Comparison of ENCODE assay signal across 10 mouse cellular contexts in genomic region chr5:33997829-33998504, GRCm38 (mm10). TPM values are rescaled to one million over a fixed set of nuclear protein-coding genes. Genes with fewer than 3 reads are reported as not detected.
DNase-seq lines count a peak whose midpoint lies in the region; ATAC-seq lines count a peak whose summit lies in the region.
"Had no signal": no experiment of that assay in that cellular context is flagged by ENCODE, and none has a peak within 500 bp of the region (broad histone marks: within the 10 kb centered on the region; RNA-seq: fewer than 3 reads in every experiment).

No protein-coding gene starts in this region.

- intact Hi-C loops in heart, postnatal 36 days (cut with DNase I) = no loop called here

- H3K27ac ChIP-seq in heart, embryonic 14.5 days (replicated peaks in 1 of 2; ENCODE audit: control insufficient read depth in 1 of 2, insufficient read depth in 1 of 2, low read depth in 2 of 2, low read length in 2 of 2) = no peak overlapping the region
- no peak overlapping the region for H3K27ac ChIP-seq in forebrain, embryonic 10.5 days
- H3K27ac ChIP-seq in liver, embryonic 15.5 days (replicated peaks) = no peak overlapping the region

- H3K4me3 ChIP-seq in heart, embryonic 14.5 days (ENCODE audit: control insufficient read depth in 1 of 2, insufficient read depth in 1 of 2, low read depth in 1 of 2, low read length in 2 of 2) = peak overlapping the region; percentile 71 to 74
- H3K4me3 ChIP-seq in forebrain, embryonic 10.5 days = peak overlapping the region; percentile 80
- no peak overlapping the region; the same call in 1 of the 2 replicates for H3K4me3 ChIP-seq in liver, embryonic 15.5 days (replicated peaks)

- peaks cover 8% of the 10 kb centered on the region; the same call in 1 of the 2 replicates for H3K36me3 ChIP-seq in heart, embryonic 14.5 days (ENCODE audit: control insufficient read depth, insufficient read depth, low read length)
- H3K36me3 ChIP-seq in forebrain, embryonic 10.5 days (replicated peaks) = peaks cover 34% of the 10 kb centered on the region
- H3K36me3 ChIP-seq in liver, embryonic 15.5 days (replicated peaks) = no peaks in the 10 kb centered on the region

- no peak for ATAC-seq in heart, embryonic 14.5 days (ENCODE audit: insufficient number of reproducible peaks, insufficient read depth, low FRiP score, low read depth)
- ATAC-seq in liver, embryonic 15.5 days (ENCODE audit: insufficient read depth) = no peak
- no peak for ATAC-seq in inflammation-experienced regulatory T-cells, adult 6 months

- DNase-seq in heart, postnatal 36 days = no peak
- peak; percentile 27 for DNase-seq in ZHBTc4 (ENCODE audit: low read depth, low spot score)
- no peak for DNase-seq in forebrain, embryonic 10.5 days (ENCODE audit: extremely low spot score, low spot score)
- DNase-seq in adrenal gland, postnatal 14 days = no peak
- DNase-seq in urinary bladder, postnatal 10 days (ENCODE audit: low spot score) = no peak

- H3K27me3 ChIP-seq in heart, embryonic 14.5 days (ENCODE audit: control insufficient read depth, insufficient read depth, low read length) = peaks cover 46% of the 10 kb centered on the region
- H3K27me3 ChIP-seq in forebrain, embryonic 10.5 days (ENCODE audit: poor library complexity, severe bottlenecking) = peaks cover 57% of the 10 kb centered on the region
- peaks cover 66% of the 10 kb centered on the region for H3K27me3 ChIP-seq in liver, embryonic 15.5 days
- H3K27me3 ChIP-seq: CH12.LX had no signal

- peak overlapping the region; percentile 69 for H3K9ac ChIP-seq in heart, embryonic 14.5 days (ENCODE audit: low read length)
- no peak overlapping the region for H3K9ac ChIP-seq in liver, embryonic 15.5 days

- 70% methylated on average over 20 of the region's 20 CpGs for WGBS in heart, embryonic 14.5 days
- WGBS in forebrain, embryonic 10.5 days = 75% methylated on average over 20 of the region's 20 CpGs
- WGBS in liver, embryonic 15.5 days (ENCODE audit: insufficient replicate concordance) = 54% methylated on average over 20 of the region's 20 CpGs

- H3K4me2 ChIP-seq in heart, embryonic 14.5 days (ENCODE audit: low read length) = peak overlapping the region; percentile 100
- H3K4me2 ChIP-seq in liver, embryonic 15.5 days = peak overlapping the region; percentile 66; the same call in 1 of the 2 replicates

- H3K4me1 ChIP-seq in heart, embryonic 14.5 days (ENCODE audit: control insufficient read depth in 2 of 2, insufficient read depth in 2 of 2, low read length in 2 of 2) = peaks cover 6 to 16% of the 10 kb centered on the region in 2 experiments
- peaks cover 44% of the 10 kb centered on the region for H3K4me1 ChIP-seq in forebrain, embryonic 10.5 days
- H3K4me1 ChIP-seq in liver, embryonic 15.5 days (replicated peaks) = peaks cover 16% of the 10 kb centered on the region

- H3K9me3 ChIP-seq in heart, embryonic 14.5 days (ENCODE audit: control insufficient read depth, low read length) = no peaks in the 10 kb centered on the region
- H3K9me3 ChIP-seq in forebrain, embryonic 10.5 days = no peaks in the 10 kb centered on the region
- H3K9me3 ChIP-seq in liver, embryonic 15.5 days (replicated peaks) = no peaks in the 10 kb centered on the region

RNA-seq across cellular contexts. Expression of gene Nat8l, which starts 2.2 kb away (rescaled TPM):
- polyA plus RNA-seq in heart, embryonic 14.5 days (2014; fragmentation: Nextera tagmentation; extraction: Ambion mirVana) = 0.57 and 0.66 TPM in 2 replicates
- 1 to 10 TPM in 1 of 2 experiments, under 1 TPM in 1; 0.79 to 1.1 TPM for total RNA-seq in heart, postnatal 36 days (2021)
- polyA plus RNA-seq in forebrain, embryonic 10.5 days (2016; fragmentation: Nextera tagmentation; extraction: Ambion mirVana) = 1.5 and 1.6 TPM in 2 replicates
- polyA plus RNA-seq in liver, embryonic 15.5 days (2015; fragmentation: Nextera tagmentation; extraction: Ambion mirVana) = 0.09 and 0.20 TPM in 2 replicates
- polyA plus RNA-seq in inflammation-experienced regulatory T-cells, adult 6 months (2017; shearing (Covaris generic)) = not detected
- total RNA-seq in adrenal gland, postnatal 14 days (2021) = 17.1 and 18.7 TPM in 2 replicates

RNA-seq across cellular contexts. Expression of gene Gm1673, which starts 14.7 kb away (rescaled TPM):
- 49.5 and 66.7 TPM in 2 replicates for polyA plus RNA-seq in heart, embryonic 14.5 days (2014; fragmentation: Nextera tagmentation; extraction: Ambion mirVana)
- total RNA-seq in heart, postnatal 36 days (2021) = 1 to 10 TPM; 1.9 to 3.8 TPM
- 256 and 263 TPM in 2 replicates for polyA plus RNA-seq in forebrain, embryonic 10.5 days (2016; fragmentation: Nextera tagmentation; extraction: Ambion mirVana)
- polyA plus RNA-seq in liver, embryonic 15.5 days (2015; fragmentation: Nextera tagmentation; extraction: Ambion mirVana) = 3.4 and 4.5 TPM in 2 replicates
- 1 to 10 TPM in 1 of 3 experiments, not detected in 2; 1.5 TPM for polyA plus RNA-seq in inflammation-experienced regulatory T-cells, adult 6 months (2017; shearing (Covaris generic))
- total RNA-seq in adrenal gland, postnatal 14 days (2021) = 10.8 and 19.4 TPM in 2 replicates
- total RNA-seq: CH12.LX; common myeloid progenitor, adult 5-6 weeks had no signal
